ENCODE assay signal across 14 mouse cellular contexts in genomic region chr17:49225255-49226015, GRCm38 (mm10).
A peak's percentile ranks its signal among the peaks of the same experiment; 100 is the strongest.
DNase-seq lines count a peak whose midpoint lies in the region; ATAC-seq and TF ChIP-seq lines count a peak whose summit lies in the region.
"Had no signal": no experiment of that assay in that cellular context is flagged by ENCODE, and none has a peak within 500 bp of the region (broad histone marks: within the 10 kb centered on the region; RNA-seq: fewer than 3 reads in every experiment).

No protein-coding gene starts in this region.

- TF ChIP-seq CTCF in intestine, postnatal 0 days (IDR thresholded peaks at IDR 0.05; ENCODE audit: low read depth) = no peak
- no peak for TF ChIP-seq CTCF in lung, embryonic 14.5 days (IDR thresholded peaks at IDR 0.05; ENCODE audit: low read depth)

- DNase-seq in embryonic facial prominence, embryonic 14.5 days (ENCODE audit: low spot score) = peak; percentile 61
- no peak for DNase-seq in embryonic facial prominence, embryonic 10.5 days (ENCODE audit: low spot score)
- peak; percentile 32 for DNase-seq in lung, embryonic 14.5 days
- DNase-seq in lung, postnatal 10 days = no peak
- DNase-seq: cerebellum, adult 2 months; kidney, adult 11 months had no signal

- H3K36me3 ChIP-seq in embryonic facial prominence, embryonic 14.5 days (ENCODE audit: control insufficient read depth, insufficient read depth, low read length) = no peaks in the 10 kb centered on the region
- no peaks in the 10 kb centered on the region for H3K36me3 ChIP-seq in embryonic facial prominence, embryonic 10.5 days (replicated peaks)
- H3K36me3 ChIP-seq in intestine, embryonic 15.5 days = no peaks in the 10 kb centered on the region
- no peaks in the 10 kb centered on the region for H3K36me3 ChIP-seq in intestine, postnatal 0 days (ENCODE audit: control insufficient read depth, insufficient read depth)
- H3K36me3 ChIP-seq in lung, embryonic 14.5 days (ENCODE audit: insufficient read depth) = no peaks in the 10 kb centered on the region
- no peaks in the 10 kb centered on the region for H3K36me3 ChIP-seq in stomach, embryonic 15.5 days
- H3K36me3 ChIP-seq in hindbrain, embryonic 16.5 days (ENCODE audit: control insufficient read depth, insufficient read depth, low read length) = no peaks in the 10 kb centered on the region
- H3K36me3 ChIP-seq: hindbrain, embryonic 10.5 days; limb, embryonic 15.5 days had no signal

- H3K27ac ChIP-seq in embryonic facial prominence, embryonic 14.5 days (replicated peaks; ENCODE audit: low read depth, low read length) = no peak overlapping the region
- no peak overlapping the region for H3K27ac ChIP-seq in embryonic facial prominence, embryonic 10.5 days (replicated peaks)
- no peak overlapping the region for H3K27ac ChIP-seq in intestine, embryonic 15.5 days
- no peak overlapping the region for H3K27ac ChIP-seq in intestine, postnatal 0 days (ENCODE audit: low read depth, low read length)
- peak overlapping the region; percentile 24; the same call in 1 of the 2 replicates for H3K27ac ChIP-seq in lung, embryonic 14.5 days (ENCODE audit: low read depth)
- peak overlapping the region; percentile 58 for H3K27ac ChIP-seq in stomach, embryonic 15.5 days
- H3K27ac ChIP-seq in hindbrain, embryonic 16.5 days (ENCODE audit: low read depth, low read length) = no peak overlapping the region
- H3K27ac ChIP-seq: hindbrain, embryonic 10.5 days; limb, embryonic 15.5 days had no signal

- H3K4me1 ChIP-seq in embryonic facial prominence, embryonic 14.5 days (ENCODE audit: control insufficient read depth, insufficient read depth, low read length) = no peaks in the 10 kb centered on the region; the same call in 1 of the 2 replicates
- H3K4me1 ChIP-seq in embryonic facial prominence, embryonic 10.5 days = no peaks in the 10 kb centered on the region
- 0 out of 2 replicates have a peak, but pooled peaks cover 4% of the 10 kb centered on the region for H3K4me1 ChIP-seq in intestine, embryonic 15.5 days (replicated peaks)
- H3K4me1 ChIP-seq in intestine, postnatal 0 days (replicated peaks; ENCODE audit: control insufficient read depth, insufficient read depth, low read length) = no peaks in the 10 kb centered on the region
- peaks cover 3% of the 10 kb centered on the region; the same call in 1 of the 2 replicates for H3K4me1 ChIP-seq in lung, embryonic 14.5 days (ENCODE audit: insufficient read depth)
- H3K4me1 ChIP-seq in stomach, embryonic 15.5 days = 0 out of 2 replicates have a peak, but pooled peaks cover 4% of the 10 kb centered on the region
- no peaks in the 10 kb centered on the region for H3K4me1 ChIP-seq in hindbrain, embryonic 16.5 days (ENCODE audit: control insufficient read depth, insufficient read depth, low read depth, low read length)
- H3K4me1 ChIP-seq: hindbrain, embryonic 10.5 days had no signal

- 62% methylated on average over 9 of the region's 9 CpGs for WGBS in embryonic facial prominence, embryonic 14.5 days
- 89% methylated on average over 9 of the region's 9 CpGs for WGBS in embryonic facial prominence, embryonic 10.5 days
- 38% methylated on average over 9 of the region's 9 CpGs for WGBS in intestine, embryonic 15.5 days
- 38% methylated on average over 9 of the region's 9 CpGs for WGBS in intestine, postnatal 0 days
- WGBS in lung, embryonic 14.5 days = 69% methylated on average over 9 of the region's 9 CpGs
- WGBS in stomach, embryonic 15.5 days = 38% methylated on average over 9 of the region's 9 CpGs
- 82% methylated on average over 9 of the region's 9 CpGs for WGBS in hindbrain, embryonic 16.5 days

- H3K9me3 ChIP-seq in embryonic facial prominence, embryonic 14.5 days (ENCODE audit: control insufficient read depth, low read length) = no peaks in the 10 kb centered on the region
- no peaks in the 10 kb centered on the region for H3K9me3 ChIP-seq in embryonic facial prominence, embryonic 10.5 days
- H3K9me3 ChIP-seq in intestine, embryonic 15.5 days = no peaks in the 10 kb centered on the region
- no peaks in the 10 kb centered on the region for H3K9me3 ChIP-seq in intestine, postnatal 0 days (ENCODE audit: control insufficient read depth)
- no peaks in the 10 kb centered on the region for H3K9me3 ChIP-seq in lung, embryonic 14.5 days (ENCODE audit: low read depth, low read length)
- no peaks in the 10 kb centered on the region for H3K9me3 ChIP-seq in stomach, embryonic 15.5 days
- H3K9me3 ChIP-seq in hindbrain, embryonic 16.5 days (ENCODE audit: control insufficient read depth, low read length) = no peaks in the 10 kb centered on the region
- H3K9me3 ChIP-seq: hindbrain, embryonic 10.5 days; limb, embryonic 15.5 days had no signal

- H3K9ac ChIP-seq in embryonic facial prominence, embryonic 14.5 days (ENCODE audit: low read depth, low read length) = no peak overlapping the region
- H3K9ac ChIP-seq in intestine, embryonic 15.5 days = no peak overlapping the region
- H3K9ac ChIP-seq in intestine, postnatal 0 days (ENCODE audit: low read depth, low read length) = no peak overlapping the region
- H3K9ac ChIP-seq in lung, embryonic 14.5 days = no peak overlapping the region
- H3K9ac ChIP-seq in stomach, embryonic 15.5 days = no peak overlapping the region
- no peak overlapping the region for H3K9ac ChIP-seq in hindbrain, embryonic 16.5 days (ENCODE audit: low read depth, low read length)
- H3K9ac ChIP-seq: limb, embryonic 15.5 days had no signal

- no peak for ATAC-seq in embryonic facial prominence, embryonic 14.5 days (ENCODE audit: low read depth)
- peak; percentile 53; the same call in 1 of the 2 replicates for ATAC-seq in intestine, embryonic 15.5 days
- ATAC-seq in intestine, postnatal 0 days = no peak
- no peak for ATAC-seq in lung, embryonic 14.5 days (ENCODE audit: insufficient read depth)
- ATAC-seq in stomach, embryonic 15.5 days (ENCODE audit: insufficient read depth, low FRiP score, low read depth) = no peak; the same call in 1 of the 2 replicates
- no peak for ATAC-seq in hindbrain, embryonic 16.5 days
- ATAC-seq: Patski had no signal

- no peak overlapping the region for H3K4me3 ChIP-seq in embryonic facial prominence, embryonic 14.5 days (ENCODE audit: low read depth, low read length)
- no peak overlapping the region for H3K4me3 ChIP-seq in embryonic facial prominence, embryonic 10.5 days
- H3K4me3 ChIP-seq in intestine, embryonic 15.5 days (replicated peaks) = no peak overlapping the region
- H3K4me3 ChIP-seq in intestine, postnatal 0 days (ENCODE audit: low read depth, low read length) = no peak overlapping the region
- H3K4me3 ChIP-seq in lung, embryonic 14.5 days (ENCODE audit: low read depth, low read length) = no peak overlapping the region
- no peak overlapping the region for H3K4me3 ChIP-seq in stomach, embryonic 15.5 days (replicated peaks)
- H3K4me3 ChIP-seq in hindbrain, embryonic 16.5 days (ENCODE audit: low read length) = no peak overlapping the region
- H3K4me3 ChIP-seq: erythroblast, embryonic 14.5 days; hindbrain, embryonic 10.5 days; limb, embryonic 15.5 days had no signal

- H3K27me3 ChIP-seq in embryonic facial prominence, embryonic 14.5 days (replicated peaks; ENCODE audit: control insufficient read depth, insufficient read depth, low read length) = no peaks in the 10 kb centered on the region
- no peaks in the 10 kb centered on the region for H3K27me3 ChIP-seq in embryonic facial prominence, embryonic 10.5 days (replicated peaks; ENCODE audit: low read depth, poor library complexity, severe bottlenecking)
- H3K27me3 ChIP-seq in intestine, embryonic 15.5 days (replicated peaks) = no peaks in the 10 kb centered on the region
- H3K27me3 ChIP-seq in intestine, postnatal 0 days (replicated peaks; ENCODE audit: control insufficient read depth, insufficient read depth, low read length) = no peaks in the 10 kb centered on the region
- H3K27me3 ChIP-seq in lung, embryonic 14.5 days (ENCODE audit: insufficient read depth, low read length) = no peaks in the 10 kb centered on the region
- H3K27me3 ChIP-seq in stomach, embryonic 15.5 days (replicated peaks) = no peaks in the 10 kb centered on the region
- H3K27me3 ChIP-seq in hindbrain, embryonic 16.5 days (replicated peaks; ENCODE audit: control insufficient read depth, insufficient read depth, low read length) = no peaks in the 10 kb centered on the region
- H3K27me3 ChIP-seq: limb, embryonic 15.5 days had no signal

- no peak overlapping the region for H3K4me2 ChIP-seq in embryonic facial prominence, embryonic 14.5 days (ENCODE audit: low read depth, low read length)
- no peak overlapping the region for H3K4me2 ChIP-seq in intestine, embryonic 15.5 days (replicated peaks)
- no peak overlapping the region for H3K4me2 ChIP-seq in intestine, postnatal 0 days (replicated peaks; ENCODE audit: low read depth)
- no peak overlapping the region for H3K4me2 ChIP-seq in lung, embryonic 14.5 days
- H3K4me2 ChIP-seq in stomach, embryonic 15.5 days = no peak overlapping the region
- no peak overlapping the region for H3K4me2 ChIP-seq in hindbrain, embryonic 16.5 days (ENCODE audit: low read length)
- H3K4me2 ChIP-seq: limb, embryonic 15.5 days had no signal

Comparison
In these comparisons a context has a peak if more than half of its experiments do, and no peak if none do; other contexts are left out.
1. DNase-seq: peak in embryonic facial prominence, embryonic 14.5 days (single experiment) and lung, embryonic 14.5 days (single experiment); none in embryonic facial prominence, embryonic 10.5 days (single experiment) and lung, postnatal 10 days (single experiment).
2. H3K27ac ChIP-seq: peak in lung, embryonic 14.5 days (single experiment) and stomach, embryonic 15.5 days (single experiment); none in embryonic facial prominence, embryonic 14.5 days (single experiment), embryonic facial prominence, embryonic 10.5 days (single experiment), intestine, embryonic 15.5 days (single experiment), intestine, postnatal 0 days (single experiment) and hindbrain, embryonic 16.5 days (single experiment).